Mouse (Mus musculus) heart, embryonic 10.5 days (tissue): ENCODE measurements around the gene Tada3. TPM values are rescaled to one million over a fixed set of nuclear protein-coding genes. Genes with fewer than 3 reads are reported as not detected.
"Not testable (repeated sequence)": the region's sequence is repeated elsewhere in the genome, so short reads cannot be mapped to it uniquely, and the experiment has no call there.

Experiments used
- DNase-seq: peaks from one replicate; pipeline ENCODE4 v3.0.0-alpha.2; 2017; ENCODE audit warnings: low spot score
- H3K27ac ChIP-seq: fragments of 300-500 bp; sonication (generic); 2 replicates; pipeline ENCODE4 v1.5.1; 2016; ENCODE audit warnings: mild to moderate bottlenecking
- H3K27me3 ChIP-seq: fragments of 300-500 bp; sonication (generic); 2 replicates; pipeline ENCODE4 v1.6.1; 2016; ENCODE audit warnings: mild to moderate bottlenecking; ENCODE audit not compliant: poor library complexity, insufficient read depth, severe bottlenecking
- H3K36me3 ChIP-seq: fragments of 300-500 bp; sonication (generic); 2 replicates; pipeline ENCODE4 v1.6.1; 2016; ENCODE audit warnings: mild to moderate bottlenecking, moderate library complexity
- H3K4me1 ChIP-seq: fragments of 300-500 bp; sonication (generic); 2 replicates; pipeline ENCODE4 v1.6.1; 2016; ENCODE audit warnings: mild to moderate bottlenecking
- H3K4me3 ChIP-seq: fragments of 300-500 bp; sonication (generic); 2 replicates; pipeline ENCODE4 v1.5.1; 2016; ENCODE audit warnings: mild to moderate bottlenecking, moderate library complexity
- H3K9me3 ChIP-seq: fragments of 300-500 bp; sonication (generic); 2 replicates; pipeline ENCODE4 v1.6.1; 2016; ENCODE audit warnings: mild to moderate bottlenecking, moderate library complexity
- WGBS: fragments of 180-500 bp; shearing (Covaris S2); methylation state at CpG from one replicate; pipeline ENCODE4 v1.1.7; 2016; 5-methylcytosine and 5-hydroxymethylcytosine counted together
- polyA plus RNA-seq: library from polyadenylated mRNA; unstranded; fragments of >200 nt; fragmentation: Nextera tagmentation; extraction: Ambion mirVana; gene quantifications from 2 replicates; pipeline ENCODE4 v1.2.1, GENCODE M21; 2016

The Tada3 gene
- polyA plus RNA-seq, 1 experiment from 2014 or later = 46.7 TPM

GRCm38 (mm10) chr6:113351161-113351560 is 26.5 kb downstream of the Tada3 start:
- H3K27ac ChIP-seq = no peak overlapping the region; the same call in 1 of the 2 replicates

GRCm38 (mm10) chr6:113350538-113350937 is 27.1 kb downstream of the Tada3 start:
- H3K27ac ChIP-seq = no peak overlapping the region

More at GRCm38 (mm10) chr6:113351161-113351560, 26.5 kb downstream of the Tada3 start:
- Histone ChIP-seq H3K36me3 (no peaks in the 10 kb centered on the region), H3K4me3 (no peak overlapping the region), H3K27me3 (no peaks in the 10 kb centered on the region), H3K9me3 (no peaks in the 10 kb centered on the region), H3K4me1 (no peaks in the 10 kb centered on the region)
- WGBS = 76% methylated on average over 1 of the region's 1 CpGs
- DNase-seq = no peak

GRCm38 (mm10) chr6:113346897-113347296 is 30.8 kb downstream of the Tada3 start:
- Histone ChIP-seq H3K4me1 (peaks cover 28% of the 10 kb centered on the region), H3K9me3 (no peaks in the 10 kb centered on the region), H3K27me3 (no peaks in the 10 kb centered on the region), H3K36me3 (no peaks in the 10 kb centered on the region), H3K4me3 (no peak overlapping the region), H3K27ac (no peak overlapping the region)
- no peak for DNase-seq
- 76% methylated on average over 4 of the region's 4 CpGs for WGBS

More at GRCm38 (mm10) chr6:113350538-113350937, 27.1 kb downstream of the Tada3 start:
- Histone ChIP-seq H3K4me1 (no peaks in the 10 kb centered on the region), H3K27me3 (no peaks in the 10 kb centered on the region), H3K4me3 (no peak overlapping the region), H3K9me3 (no peaks in the 10 kb centered on the region), H3K36me3 (no peaks in the 10 kb centered on the region)
- DNase-seq = no peak

GRCm38 (mm10) chr6:113344321-113344720 is 33.4 kb downstream of the Tada3 start:
- Histone ChIP-seq H3K36me3 (peaks cover 16% of the 10 kb centered on the region), H3K27ac (peak overlapping the region; percentile 91; the same call in 1 of the 2 replicates), H3K4me3 (peak overlapping the region; percentile 74; the same call in 1 of the 2 replicates), H3K9me3 (no peaks in the 10 kb centered on the region), H3K4me1 (peaks cover 33% of the 10 kb centered on the region), H3K27me3 (no peaks in the 10 kb centered on the region)
- DNase-seq = no peak
- WGBS = 62% methylated on average over 2 of the region's 2 CpGs

- no peaks in the 10 kb centered on the region for H3K9me3 ChIP-seq
- H3K27ac ChIP-seq = peak within 1 kb of the TSS; percentile 91
- peaks cover 33% of the 10 kb centered on the region for H3K4me1 ChIP-seq
- H3K27me3 ChIP-seq = no peaks in the 10 kb centered on the region
- peak within 1 kb of the TSS; percentile 74 for H3K4me3 ChIP-seq
- WGBS = 11% methylated on average over 32 of the region's 32 CpGs
- peak; percentile 87 for DNase-seq
- H3K36me3 ChIP-seq = peaks cover 25% of the 10 kb centered on the region
These were observed 34.2 kb downstream of the Tada3 start, which contains the start of gene Camk1 for GRCm38 (mm10) chr6:113343177-113344092. Camk1 (minus strand) TSS chr6:113343984.

- Histone ChIP-seq H3K36me3 (peaks cover 36% of the 10 kb centered on the region), H3K4me1 (peaks cover 33% of the 10 kb centered on the region), H3K27me3 (no peaks in the 10 kb centered on the region), H3K27ac (no peak overlapping the region), H3K4me3 (peak overlapping the region; percentile 74), H3K9me3 (no peaks in the 10 kb centered on the region)
- no peak for DNase-seq
- 39% methylated on average over 4 of the region's 7 CpGs for WGBS
These were observed 35.4 kb downstream of the Tada3 start for GRCm38 (mm10) chr6:113342297-113342696.

GRCm38 (mm10) chr6:113341574-113341973 is 36.1 kb downstream of the Tada3 start:
- no peak for DNase-seq
- Histone ChIP-seq H3K9me3 (no peaks in the 10 kb centered on the region), H3K27ac (peak overlapping the region; percentile 59; the same call in 1 of the 2 replicates), H3K4me3 (no peak overlapping the region), H3K4me1 (peaks cover 33% of the 10 kb centered on the region), H3K27me3 (no peaks in the 10 kb centered on the region), H3K36me3 (peaks cover 36% of the 10 kb centered on the region)
- 82% methylated on average over 6 of the region's 6 CpGs for WGBS

- WGBS = 64% methylated on average over 8 of the region's 8 CpGs
- Histone ChIP-seq H3K27me3 (no peaks in the 10 kb centered on the region), H3K4me3 (no peak overlapping the region), H3K36me3 (peaks cover 79% of the 10 kb centered on the region), H3K9me3 (no peaks in the 10 kb centered on the region), H3K27ac (no peak overlapping the region), H3K4me1 (peaks cover 6% of the 10 kb centered on the region)
- DNase-seq = no peak
These were observed 40.6 kb downstream of the Tada3 start for GRCm38 (mm10) chr6:113336852-113337620.

GRCm38 (mm10) chr6:113334216-113334615 is 43.5 kb downstream of the Tada3 start:
- peaks cover 74% of the 10 kb centered on the region for H3K36me3 ChIP-seq
- DNase-seq = no peak
- no peak overlapping the region for H3K4me3 ChIP-seq
- H3K4me1 ChIP-seq = no peaks in the 10 kb centered on the region
- no peaks in the 10 kb centered on the region for H3K27me3 ChIP-seq
- 77% methylated on average over 6 of the region's 6 CpGs for WGBS
- no peak overlapping the region for H3K27ac ChIP-seq
- no peaks in the 10 kb centered on the region for H3K9me3 ChIP-seq

- Histone ChIP-seq H3K27ac (peak overlapping the region; percentile 19; the same call in 1 of the 2 replicates), H3K4me1 (no peaks in the 10 kb centered on the region; the same call in 1 of the 2 replicates), H3K9me3 (no peaks in the 10 kb centered on the region), H3K27me3 (no peaks in the 10 kb centered on the region), H3K36me3 (peaks cover 71% of the 10 kb centered on the region), H3K4me3 (no peak overlapping the region)
- 76% methylated on average over 14 of the region's 14 CpGs for WGBS
- peak; percentile 86 for DNase-seq
These were observed 44.3 kb downstream of the Tada3 start for GRCm38 (mm10) chr6:113333137-113333950.

GRCm38 (mm10) chr6:113332734-113333133 is 44.9 kb downstream of the Tada3 start:
- H3K27me3 ChIP-seq, H3K4me1 ChIP-seq, H3K4me3 ChIP-seq, H3K9me3 ChIP-seq, DNase-seq, H3K27ac ChIP-seq: not testable (repeated sequence)
- 80% methylated on average over 6 of the region's 6 CpGs for WGBS
- H3K36me3 ChIP-seq = peaks cover 65% of the 10 kb centered on the region

GRCm38 (mm10) chr6:113331721-113332120 is 46.0 kb downstream of the Tada3 start:
- H3K4me3 ChIP-seq = no peak overlapping the region
- no peaks in the 10 kb centered on the region for H3K27me3 ChIP-seq
- H3K27ac ChIP-seq = no peak overlapping the region
- H3K36me3 ChIP-seq = peaks cover 61% of the 10 kb centered on the region
- DNase-seq = no peak
- H3K9me3 ChIP-seq = no peaks in the 10 kb centered on the region
- 91% methylated on average over 11 of the region's 11 CpGs for WGBS
- no peaks in the 10 kb centered on the region; the same call in 1 of the 2 replicates for H3K4me1 ChIP-seq
